Mouse (Mus musculus) heart, postnatal 0 days (tissue): ENCODE measurements around the gene Tnfaip1.

ENCODE experiments used
- CTCF ChIP-seq: IDR thresholded peaks from 2 replicates; pipeline ENCODE4 v1.5.1; 2016; ENCODE audit warnings: antibody characterized with exemption, control low read depth, low read depth
- EP300 ChIP-seq: IDR thresholded peaks from 2 replicates; pipeline ENCODE4 v1.6.1; 2016; ENCODE audit warnings: antibody characterized with exemption, low read depth

DNA sequence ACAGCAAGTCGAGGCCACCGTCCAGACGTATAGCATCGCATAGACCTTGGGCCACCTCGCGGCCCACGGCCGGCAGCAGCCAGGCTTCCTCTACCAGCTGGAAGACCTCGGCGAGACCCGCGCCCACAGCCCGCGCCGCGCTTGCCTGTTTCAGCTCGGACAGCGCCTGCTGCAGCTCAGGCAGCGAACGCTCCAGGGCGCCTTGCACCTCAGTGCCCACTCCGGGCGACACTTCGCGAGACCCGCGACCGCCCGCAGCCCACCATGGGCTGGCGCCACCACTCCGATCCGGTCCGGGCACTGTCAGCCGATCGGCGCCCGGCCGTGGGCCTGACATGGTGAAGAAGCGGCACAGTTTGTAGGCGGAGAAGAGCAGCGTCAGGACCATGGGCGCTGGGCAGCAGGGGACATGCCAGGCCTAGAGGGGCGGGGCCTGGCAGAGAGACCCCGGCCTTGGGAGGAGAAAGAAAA, 39.0 kb downstream of the Tnfaip1 start:
- no peak for TF ChIP-seq CTCF
- no peak for TF ChIP-seq EP300
